10 mouse cellular contexts compared by ENCODE assay signal in genomic region chr5:20227912-20228762, GRCm38 (mm10).
DNase-seq lines count a peak whose midpoint lies in the region; ATAC-seq and TF ChIP-seq lines count a peak whose summit lies in the region.
"Had no signal": no experiment of that assay in that cellular context is flagged by ENCODE, and none has a peak within 500 bp of the region (broad histone marks: within the 10 kb centered on the region; RNA-seq: fewer than 3 reads in every experiment).

No protein-coding gene starts in this region.

- WGBS in forebrain, embryonic 16.5 days: 14% methylated on average over 16 of the region's 16 CpGs
- 23% methylated on average over 16 of the region's 16 CpGs for WGBS in midbrain, postnatal 0 days

- H3K4me3 ChIP-seq in forebrain, embryonic 16.5 days (replicated peaks; ENCODE audit: low read length): peak overlapping the region; percentile 38
- peak overlapping the region; percentile 30 for H3K4me3 ChIP-seq in midbrain, postnatal 0 days (ENCODE audit: low read depth, low read length)
- H3K4me3 ChIP-seq: erythroblast, embryonic 14.5 days; limb, embryonic 10.5 days had no signal

- H3K4me2 ChIP-seq in forebrain, embryonic 16.5 days (ENCODE audit: low read length): peak overlapping the region; percentile 47
- peak overlapping the region; percentile 42 for H3K4me2 ChIP-seq in midbrain, postnatal 0 days (ENCODE audit: low read depth, low read length, poor library complexity, severe bottlenecking)

- H3K27me3 ChIP-seq in forebrain, embryonic 16.5 days (replicated peaks; ENCODE audit: control insufficient read depth, insufficient read depth, low read length): no peaks in the 10 kb centered on the region
- no peaks in the 10 kb centered on the region for H3K27me3 ChIP-seq in midbrain, postnatal 0 days (ENCODE audit: insufficient read depth, low read length)

- H3K9me3 ChIP-seq in forebrain, embryonic 16.5 days (ENCODE audit: control insufficient read depth, low read length): no peaks in the 10 kb centered on the region
- no peaks in the 10 kb centered on the region for H3K9me3 ChIP-seq in midbrain, postnatal 0 days (ENCODE audit: low read length)
- H3K9me3 ChIP-seq: limb, embryonic 10.5 days had no signal

- peaks cover 24% of the 10 kb centered on the region for H3K4me1 ChIP-seq in forebrain, embryonic 16.5 days (replicated peaks; ENCODE audit: control insufficient read depth, insufficient read depth, low read length)
- peaks cover 11% of the 10 kb centered on the region; the same call in 1 of the 2 replicates for H3K4me1 ChIP-seq in midbrain, postnatal 0 days (ENCODE audit: insufficient read depth, low read length)
- H3K4me1 ChIP-seq: limb, embryonic 10.5 days had no signal

- no peak for TF ChIP-seq CTCF in midbrain, postnatal 0 days (IDR thresholded peaks at IDR 0.05)

- H3K27ac ChIP-seq in forebrain, embryonic 16.5 days (ENCODE audit: low read length): peak overlapping the region; percentile 48
- H3K27ac ChIP-seq in midbrain, postnatal 0 days (ENCODE audit: low read depth, low read length): peak overlapping the region; percentile 51; the same call in 1 of the 2 replicates
- H3K27ac ChIP-seq: limb, embryonic 10.5 days had no signal

- peak; percentile 15 for DNase-seq in kidney, postnatal 14 days
- no peak for DNase-seq in kidney, postnatal 25 days
- peak; percentile 38 to 66 for DNase-seq in layer of hippocampus, adult 18-20 months (ENCODE audit: low spot score in 2 of 2)
- DNase-seq in midbrain, postnatal 0 days (ENCODE audit: low spot score): peak; percentile 68
- no peak for DNase-seq in ovary, adult 18-20 months (ENCODE audit: low spot score)
- no peak for DNase-seq in retina, embryonic 14.5 days (ENCODE audit: low spot score)
- DNase-seq: heart, postnatal 36 days had no signal

- ATAC-seq in forebrain, embryonic 16.5 days: peak; percentile 89
- no peak for ATAC-seq in midbrain, postnatal 0 days (ENCODE audit: low FRiP score)

- H3K9ac ChIP-seq in forebrain, embryonic 16.5 days (replicated peaks; ENCODE audit: low read depth, low read length): peak overlapping the region; percentile 30
- peak overlapping the region; percentile 42 for H3K9ac ChIP-seq in midbrain, postnatal 0 days (replicated peaks; ENCODE audit: low read length, poor library complexity, severe bottlenecking)

- no peaks in the 10 kb centered on the region for H3K36me3 ChIP-seq in forebrain, embryonic 16.5 days (ENCODE audit: control insufficient read depth, insufficient read depth)
- no peaks in the 10 kb centered on the region for H3K36me3 ChIP-seq in midbrain, postnatal 0 days (ENCODE audit: insufficient read depth, low read length)
- H3K36me3 ChIP-seq: limb, embryonic 10.5 days had no signal

Comparison
In these comparisons a context has a peak if more than half of its experiments do, and no peak if none do; other contexts are left out.
1. DNase-seq: peak in kidney, postnatal 14 days (single experiment), layer of hippocampus, adult 18-20 months (2 of 2) and midbrain, postnatal 0 days (single experiment); none in kidney, postnatal 25 days (0 of 2), ovary, adult 18-20 months (single experiment) and retina, embryonic 14.5 days (single experiment).